Mouse (Mus musculus): ENCODE data around the gene Cdk5r1. TPM values are rescaled to one million over a fixed set of nuclear protein-coding genes. Genes with fewer than 3 reads are reported as not detected.

Gene Cdk5r1
- polyA plus RNA-seq, 1 experiment from 2014 or later, result 6.6 TPM

DNA sequence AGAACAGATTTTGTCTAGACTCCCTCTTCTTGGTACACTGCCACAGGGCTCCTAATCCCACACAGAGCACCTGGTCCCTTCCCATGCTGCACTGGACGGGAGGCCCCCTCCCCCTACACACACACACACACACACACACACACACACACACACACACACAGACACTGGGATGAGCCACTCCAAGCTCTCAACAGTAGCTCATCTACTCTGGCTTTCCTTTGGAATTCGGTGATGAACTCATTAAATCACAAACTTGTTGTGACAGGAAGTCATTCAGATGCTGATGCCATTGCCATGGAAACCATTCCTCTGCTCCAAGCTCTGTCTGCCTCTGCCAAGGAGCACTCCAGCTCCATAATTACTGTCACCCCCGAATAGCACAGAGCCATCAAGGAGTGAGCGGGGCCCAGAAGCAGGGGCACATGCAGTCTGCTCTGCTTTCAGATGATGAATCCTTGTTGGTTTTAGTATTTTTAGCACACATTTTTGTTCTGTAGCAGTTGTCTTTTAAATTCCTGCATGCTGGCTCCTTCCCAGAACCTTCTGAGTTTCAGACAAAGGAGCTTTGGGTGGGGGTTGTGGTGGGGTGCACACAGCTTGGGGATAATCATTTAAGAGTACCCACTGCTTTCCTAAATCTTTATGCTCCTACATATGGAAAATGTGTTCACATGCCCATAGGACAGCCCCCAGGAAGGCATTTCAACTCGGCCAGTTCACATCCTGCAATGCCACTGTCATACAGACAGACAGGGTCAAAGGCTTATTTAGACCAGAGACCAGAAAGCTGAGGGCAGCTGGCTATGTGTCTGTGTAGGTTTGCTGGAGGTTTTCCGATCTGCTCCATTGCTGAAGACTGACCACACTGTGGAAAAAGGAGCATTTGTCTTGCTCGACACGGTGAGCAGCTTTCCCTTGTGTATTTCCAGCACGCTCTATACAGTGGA lies 41.9 kb downstream of the Cdk5r1 start:
- peak; percentile 67 for DNase-seq (ENCODE audit: low spot score)
- Histone ChIP-seq H3K9me3 (replicated peaks; ENCODE audit: control insufficient read depth, low read length) (no peaks in the 10 kb centered on the region), H3K4me2 (ENCODE audit: low read depth, low read length) (no peak overlapping the region), H3K27me3 (ENCODE audit: control insufficient read depth, insufficient read depth, low read length) (no peaks in the 10 kb centered on the region), H3K9ac (replicated peaks; ENCODE audit: low read length) (no peak overlapping the region), H3K36me3 (replicated peaks; ENCODE audit: control insufficient read depth, insufficient read depth, low read depth, low read length) (no peaks in the 10 kb centered on the region), H3K27ac (replicated peaks; ENCODE audit: low read depth, low read length) (no peak overlapping the region), H3K4me1 (ENCODE audit: control insufficient read depth, insufficient read depth, low read length) (no peaks in the 10 kb centered on the region), H3K4me3 (ENCODE audit: low read depth, low read length) (no peak overlapping the region)
- 36% methylated on average over 9 of the region's 9 CpGs for WGBS
- ATAC-seq (replicated peaks; ENCODE audit: insufficient number of reproducible peaks, low FRiP score, low TSS enrichment, low read depth), result peak; percentile 87

DNA sequence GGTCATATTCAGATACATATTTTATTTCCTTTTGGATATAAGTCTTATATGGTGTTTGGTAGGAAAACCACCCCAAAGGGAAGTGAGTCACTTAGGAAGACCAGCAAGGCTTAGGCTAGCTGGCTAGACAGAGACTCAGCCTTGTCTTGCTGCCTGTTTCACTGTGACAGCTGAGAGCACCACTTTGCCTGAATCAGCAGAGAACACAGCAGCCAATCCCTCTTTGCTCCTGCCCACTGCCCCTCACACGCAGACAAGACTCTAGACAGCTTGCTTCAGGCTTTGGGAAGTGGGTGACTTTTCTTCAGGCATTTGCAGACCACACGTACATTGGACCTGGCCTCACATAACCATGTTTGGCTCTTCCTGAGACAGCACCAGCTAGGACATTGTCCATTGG lies 44.3 kb downstream of the Cdk5r1 start:
- Histone ChIP-seq H3K4me1 (ENCODE audit: control insufficient read depth, insufficient read depth, low read length) (no peaks in the 10 kb centered on the region), H3K9ac (replicated peaks; ENCODE audit: low read length) (no peak overlapping the region), H3K36me3 (replicated peaks; ENCODE audit: control insufficient read depth, insufficient read depth, low read depth, low read length) (no peaks in the 10 kb centered on the region), H3K4me2 (ENCODE audit: low read depth, low read length) (no peak overlapping the region), H3K27ac (replicated peaks; ENCODE audit: low read depth, low read length) (no peak overlapping the region), H3K9me3 (replicated peaks; ENCODE audit: control insufficient read depth, low read length) (no peaks in the 10 kb centered on the region), H3K4me3 (ENCODE audit: low read depth, low read length) (no peak overlapping the region), H3K27me3 (ENCODE audit: control insufficient read depth, insufficient read depth, low read length) (no peaks in the 10 kb centered on the region)
- no peak for ATAC-seq (replicated peaks; ENCODE audit: insufficient number of reproducible peaks, low FRiP score, low TSS enrichment, low read depth)
- no peak for DNase-seq (ENCODE audit: low spot score)
- WGBS, result 64% methylated on average over 2 of the region's 2 CpGs

DNA sequence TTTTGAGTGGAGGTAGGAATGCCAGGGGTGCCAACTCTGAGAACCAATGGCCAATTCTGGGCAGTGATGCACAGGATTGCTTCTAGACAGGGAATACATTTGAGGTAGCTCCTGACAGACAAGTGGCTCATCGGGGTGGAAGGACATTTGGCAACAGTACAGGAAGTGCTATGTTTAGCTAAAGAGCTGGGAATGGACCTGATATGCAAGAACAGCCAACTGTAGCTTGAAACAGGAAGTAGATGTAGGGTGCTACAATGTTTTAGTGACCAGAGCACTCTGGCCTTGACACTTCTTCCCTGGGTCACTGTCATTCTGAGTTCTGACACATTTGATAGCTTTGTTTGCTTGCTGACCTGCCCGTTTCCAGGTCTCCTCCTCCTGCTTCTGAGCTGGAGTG lies 46.0 kb downstream of the Cdk5r1 start:
- ATAC-seq (replicated peaks; ENCODE audit: insufficient number of reproducible peaks, low FRiP score, low TSS enrichment, low read depth), result no peak
- Histone ChIP-seq H3K36me3 (replicated peaks; ENCODE audit: control insufficient read depth, insufficient read depth, low read depth, low read length) (no peaks in the 10 kb centered on the region), H3K27me3 (ENCODE audit: control insufficient read depth, insufficient read depth, low read length) (no peaks in the 10 kb centered on the region), H3K4me3 (ENCODE audit: low read depth, low read length) (no peak overlapping the region), H3K4me2 (ENCODE audit: low read depth, low read length) (no peak overlapping the region), H3K9me3 (replicated peaks; ENCODE audit: control insufficient read depth, low read length) (no peaks in the 10 kb centered on the region), H3K27ac (replicated peaks; ENCODE audit: low read depth, low read length) (no peak overlapping the region), H3K9ac (replicated peaks; ENCODE audit: low read length) (no peak overlapping the region), H3K4me1 (ENCODE audit: control insufficient read depth, insufficient read depth, low read length) (no peaks in the 10 kb centered on the region)
- WGBS, result 73% methylated on average over 2 of the region's 2 CpGs
- no peak for DNase-seq (ENCODE audit: low spot score)

GRCm38 (mm10) chr11:80523410-80523809 lies 46.6 kb downstream of the Cdk5r1 start:
- Histone ChIP-seq H3K9me3 (replicated peaks; ENCODE audit: control insufficient read depth, low read length) (no peaks in the 10 kb centered on the region), H3K4me1 (ENCODE audit: control insufficient read depth, insufficient read depth, low read length) (no peaks in the 10 kb centered on the region), H3K4me2 (ENCODE audit: low read depth, low read length) (no peak overlapping the region), H3K36me3 (replicated peaks; ENCODE audit: control insufficient read depth, insufficient read depth, low read depth, low read length) (no peaks in the 10 kb centered on the region), H3K27ac (replicated peaks; ENCODE audit: low read depth, low read length) (no peak overlapping the region), H3K4me3 (ENCODE audit: low read depth, low read length) (no peak overlapping the region), H3K27me3 (ENCODE audit: control insufficient read depth, insufficient read depth, low read length) (no peaks in the 10 kb centered on the region), H3K9ac (replicated peaks; ENCODE audit: low read length) (no peak overlapping the region)
- DNase-seq (ENCODE audit: low spot score), result no peak
- WGBS, result 73% methylated on average over 4 of the region's 4 CpGs
- ATAC-seq (replicated peaks; ENCODE audit: insufficient number of reproducible peaks, low FRiP score, low TSS enrichment, low read depth), result no peak

GRCm38 (mm10) chr11:80524213-80524612 lies 47.4 kb downstream of the Cdk5r1 start:
- H3K27me3 ChIP-seq (ENCODE audit: control insufficient read depth, insufficient read depth, low read length), result no peaks in the 10 kb centered on the region

GRCm38 (mm10) chr11:80527697-80528096 lies 50.9 kb downstream of the Cdk5r1 start:
- DNase-seq (ENCODE audit: low spot score) (no peak), ATAC-seq (replicated peaks; ENCODE audit: insufficient number of reproducible peaks, low FRiP score, low TSS enrichment, low read depth) (no peak)
- no peak overlapping the region for H3K27ac ChIP-seq (replicated peaks; ENCODE audit: low read depth, low read length)
- no peak overlapping the region for H3K4me3 ChIP-seq (ENCODE audit: low read depth, low read length)
- H3K4me1 ChIP-seq (ENCODE audit: control insufficient read depth, insufficient read depth, low read length), result no peaks in the 10 kb centered on the region
- no peaks in the 10 kb centered on the region for H3K9me3 ChIP-seq (replicated peaks; ENCODE audit: control insufficient read depth, low read length)
- no peaks in the 10 kb centered on the region for H3K27me3 ChIP-seq (ENCODE audit: control insufficient read depth, insufficient read depth, low read length)
- H3K9ac ChIP-seq (replicated peaks; ENCODE audit: low read length), result no peak overlapping the region
- no peak overlapping the region for H3K4me2 ChIP-seq (ENCODE audit: low read depth, low read length)
- no peaks in the 10 kb centered on the region for H3K36me3 ChIP-seq (replicated peaks; ENCODE audit: control insufficient read depth, insufficient read depth, low read depth, low read length)

More at GRCm38 (mm10) chr11:80524213-80524612, 47.4 kb downstream of the Cdk5r1 start:
- H3K9ac ChIP-seq (replicated peaks; ENCODE audit: low read length), result no peak overlapping the region
- ATAC-seq (replicated peaks; ENCODE audit: insufficient number of reproducible peaks, low FRiP score, low TSS enrichment, low read depth) (no peak), DNase-seq (ENCODE audit: low spot score) (no peak)
- H3K4me1 ChIP-seq (ENCODE audit: control insufficient read depth, insufficient read depth, low read length), result no peaks in the 10 kb centered on the region
- no peaks in the 10 kb centered on the region for H3K36me3 ChIP-seq (replicated peaks; ENCODE audit: control insufficient read depth, insufficient read depth, low read depth, low read length)
- no peak overlapping the region for H3K27ac ChIP-seq (replicated peaks; ENCODE audit: low read depth, low read length)
- H3K4me3 ChIP-seq (ENCODE audit: low read depth, low read length), result no peak overlapping the region
- H3K9me3 ChIP-seq (replicated peaks; ENCODE audit: control insufficient read depth, low read length), result no peaks in the 10 kb centered on the region
- 88% methylated on average over 5 of the region's 5 CpGs for WGBS
- no peak overlapping the region for H3K4me2 ChIP-seq (ENCODE audit: low read depth, low read length)

GRCm38 (mm10) chr11:80529149-80529548 lies 52.3 kb downstream of the Cdk5r1 start:
- Histone ChIP-seq H3K27ac (replicated peaks; ENCODE audit: low read depth, low read length) (no peak overlapping the region), H3K9me3 (replicated peaks; ENCODE audit: control insufficient read depth, low read length) (no peaks in the 10 kb centered on the region), H3K4me3 (ENCODE audit: low read depth, low read length) (no peak overlapping the region), H3K27me3 (ENCODE audit: control insufficient read depth, insufficient read depth, low read length) (no peaks in the 10 kb centered on the region), H3K4me1 (ENCODE audit: control insufficient read depth, insufficient read depth, low read length) (no peaks in the 10 kb centered on the region), H3K4me2 (ENCODE audit: low read depth, low read length) (no peak overlapping the region), H3K36me3 (replicated peaks; ENCODE audit: control insufficient read depth, insufficient read depth, low read depth, low read length) (no peaks in the 10 kb centered on the region), H3K9ac (replicated peaks; ENCODE audit: low read length) (no peak overlapping the region)
- WGBS, result 87% methylated on average over 8 of the region's 8 CpGs
- ATAC-seq (replicated peaks; ENCODE audit: insufficient number of reproducible peaks, low FRiP score, low TSS enrichment, low read depth) (no peak), DNase-seq (ENCODE audit: low spot score) (no peak)

Measured in embryonic facial prominence, embryonic 11.5 days (tissue).